Mouse (Mus musculus) forebrain, embryonic 11.5 days (tissue): ENCODE data around the gene Prss41. TPM values are rescaled to one million over a fixed set of nuclear protein-coding genes. Genes with fewer than 3 reads are reported as not detected.
A peak's percentile ranks its signal among the peaks of the same experiment; 100 is the strongest.

ENCODE experiments used
- ATAC-seq: fragments of 200-750 bp; cut with Nextera tagmentation; replicated peaks from 2 replicates; pipeline ENCODE4 v1.8.0; 2017; ENCODE audit warnings: moderate TSS enrichment; ENCODE audit not compliant: low FRiP score
- DNase-seq: peaks from one replicate; pipeline ENCODE4 v3.0.0-alpha.2; 2017; ENCODE audit warnings: low spot score
- H3K27ac ChIP-seq: fragments of 300-500 bp; sonication (generic); 2 replicates; pipeline ENCODE4 v1.5.1; 2014; ENCODE audit warnings: low read depth, low read length
- H3K27me3 ChIP-seq: fragments of 300-500 bp; sonication (generic); 2 replicates; pipeline ENCODE4 v1.6.1; 2014; ENCODE audit warnings: mild to moderate bottlenecking, low read length, mixed read lengths; ENCODE audit not compliant: control insufficient read depth, insufficient read depth
- H3K36me3 ChIP-seq: fragments of 300-500 bp; sonication (generic); 2 replicates; pipeline ENCODE4 v1.6.1; 2014; ENCODE audit warnings: mild to moderate bottlenecking, low read length, moderate library complexity, mixed read lengths; ENCODE audit not compliant: control insufficient read depth, insufficient read depth
- H3K4me1 ChIP-seq: fragments of 300-500 bp; sonication (generic); replicated peaks from 2 replicates; pipeline ENCODE4 v1.6.1; 2014; ENCODE audit warnings: low read length, mixed read lengths; ENCODE audit not compliant: control insufficient read depth, insufficient read depth
- H3K4me2 ChIP-seq: fragments of 300-500 bp; sonication (generic); 2 replicates; pipeline ENCODE4 v1.6.1; 2014; ENCODE audit warnings: low read depth, mild to moderate bottlenecking, low read length, moderate library complexity, mixed read lengths; ENCODE audit not compliant: severe bottlenecking
- H3K4me3 ChIP-seq: fragments of 300-500 bp; sonication (generic); 2 replicates; pipeline ENCODE4 v1.5.1; 2014; ENCODE audit warnings: low read depth, low read length
- H3K9ac ChIP-seq: fragments of 300-500 bp; sonication (generic); 2 replicates; pipeline ENCODE4 v1.6.1; 2014; ENCODE audit warnings: low read length
- H3K9me3 ChIP-seq: fragments of 300-500 bp; sonication (generic); 2 replicates; pipeline ENCODE4 v1.6.1; 2016; ENCODE audit warnings: low read length, mixed read lengths; ENCODE audit not compliant: control insufficient read depth
- WGBS: fragments of 180-500 bp; shearing (Covaris S2); extraction: QIAGEN DNeasy Blood & Tissue Kit; methylation state at CpG from one replicate; pipeline ENCODE4 v1.1.7; 2014; 5-methylcytosine and 5-hydroxymethylcytosine counted together
- polyA plus RNA-seq: library from polyadenylated mRNA; unstranded; fragments of >200 nt; fragmentation: Nextera tagmentation; extraction: Ambion mirVana; gene quantifications from 2 replicates; pipeline ENCODE4 v1.2.1, GENCODE M21; 2014

Gene Prss41
- polyA plus RNA-seq, 1 experiment from 2014 or later: 2.1 TPM

- no peak for ATAC-seq
These were observed 13.9 kb upstream of the Prss41 start for GRCm38 (mm10) chr17:23857913-23858312.

GRCm38 (mm10) chr17:23857193-23857592 lies 13.2 kb upstream of the Prss41 start:
- DNase-seq (no peak), ATAC-seq (no peak)
- H3K27me3 ChIP-seq: no peaks in the 10 kb centered on the region
- H3K27ac ChIP-seq: no peak overlapping the region
- WGBS: 90% methylated on average over 6 of the region's 6 CpGs
- no peaks in the 10 kb centered on the region for H3K36me3 ChIP-seq
- H3K9ac ChIP-seq: no peak overlapping the region
- H3K4me2 ChIP-seq: no peak overlapping the region
- no peaks in the 10 kb centered on the region for H3K9me3 ChIP-seq
- H3K4me3 ChIP-seq: no peak overlapping the region
- H3K4me1 ChIP-seq: no peaks in the 10 kb centered on the region

More at GRCm38 (mm10) chr17:23857913-23858312, 13.9 kb upstream of the Prss41 start:
- Histone ChIP-seq H3K27ac (no peak overlapping the region), H3K27me3 (no peaks in the 10 kb centered on the region), H3K36me3 (no peaks in the 10 kb centered on the region), H3K9me3 (no peaks in the 10 kb centered on the region), H3K4me2 (no peak overlapping the region), H3K4me1 (no peaks in the 10 kb centered on the region), H3K4me3 (no peak overlapping the region), H3K9ac (no peak overlapping the region)
- DNase-seq: no peak
- WGBS: 92% methylated on average over 2 of the region's 2 CpGs

- no peaks in the 10 kb centered on the region for H3K4me1 ChIP-seq
- no peak overlapping the region for H3K9ac ChIP-seq
- no peak overlapping the region for H3K4me2 ChIP-seq
- no peak overlapping the region for H3K27ac ChIP-seq
- no peaks in the 10 kb centered on the region for H3K27me3 ChIP-seq
- H3K9me3 ChIP-seq: no peaks in the 10 kb centered on the region
- no peak overlapping the region for H3K4me3 ChIP-seq
- WGBS: 89% methylated on average over 10 of the region's 10 CpGs
- DNase-seq (no peak), ATAC-seq (no peak)
- H3K36me3 ChIP-seq: no peaks in the 10 kb centered on the region
These were observed 10.3 kb upstream of the Prss41 start for GRCm38 (mm10) chr17:23854229-23854765.

GRCm38 (mm10) chr17:23853292-23853691 lies 9.3 kb upstream of the Prss41 start:
- H3K36me3 ChIP-seq: no peaks in the 10 kb centered on the region
- no peaks in the 10 kb centered on the region for H3K4me1 ChIP-seq
- no peak overlapping the region for H3K9ac ChIP-seq
- ATAC-seq (no peak; the same call in 1 of the 2 replicates), DNase-seq (peak; percentile 75)
- no peak overlapping the region for H3K4me2 ChIP-seq
- H3K27me3 ChIP-seq: no peaks in the 10 kb centered on the region
- no peaks in the 10 kb centered on the region for H3K9me3 ChIP-seq
- 41% methylated on average over 5 of the region's 5 CpGs for WGBS
- H3K27ac ChIP-seq: no peak overlapping the region
- H3K4me3 ChIP-seq: no peak overlapping the region

GRCm38 (mm10) chr17:23850853-23851749 lies 7.1 kb upstream of the Prss41 start:
- DNase-seq (peak; percentile 86), ATAC-seq (0 out of 2 replicates have a peak, but pooled peaks have one; percentile 33)
- H3K4me2 ChIP-seq: no peak overlapping the region
- no peaks in the 10 kb centered on the region for H3K9me3 ChIP-seq
- WGBS: 63% methylated on average over 18 of the region's 19 CpGs
- no peaks in the 10 kb centered on the region for H3K27me3 ChIP-seq
- H3K27ac ChIP-seq: no peak overlapping the region
- no peak overlapping the region for H3K9ac ChIP-seq
- H3K4me1 ChIP-seq: no peaks in the 10 kb centered on the region
- H3K36me3 ChIP-seq: no peaks in the 10 kb centered on the region
- H3K4me3 ChIP-seq: no peak overlapping the region

GRCm38 (mm10) chr17:23850028-23850427 lies 6.1 kb upstream of the Prss41 start:
- no peak overlapping the region for H3K27ac ChIP-seq
- H3K27me3 ChIP-seq: no peaks in the 10 kb centered on the region
- no peaks in the 10 kb centered on the region for H3K36me3 ChIP-seq
- H3K9me3 ChIP-seq: no peaks in the 10 kb centered on the region
- H3K4me3 ChIP-seq: no peak overlapping the region
- 58% methylated on average over 2 of the region's 2 CpGs for WGBS
- no peak for DNase-seq
- H3K4me2 ChIP-seq: no peak overlapping the region
- H3K4me1 ChIP-seq: no peaks in the 10 kb centered on the region
- no peak for ATAC-seq
- no peak overlapping the region for H3K9ac ChIP-seq

GRCm38 (mm10) chr17:23843141-23843811 lies 696 bp downstream of the Prss41 start:
- H3K4me3 ChIP-seq: peak overlapping the region; percentile 14; the same call in 1 of the 2 replicates
- whole genome bisulfite sequencing: 41% methylated on average over 23 of the region's 23 CpGs
- peak; percentile 46 for ATAC-seq
- no peak overlapping the region for H3K27ac ChIP-seq
- H3K36me3 ChIP-seq: no peaks in the 10 kb centered on the region
- no peaks in the 10 kb centered on the region for H3K4me1 ChIP-seq
- no peaks in the 10 kb centered on the region for H3K9me3 ChIP-seq
- H3K4me2 ChIP-seq: peak overlapping the region; percentile 28; the same call in 1 of the 2 replicates
- peak; percentile 67 for DNase-seq
- no peaks in the 10 kb centered on the region for H3K27me3 ChIP-seq
- H3K9ac ChIP-seq: no peak overlapping the region

GRCm38 (mm10) chr17:23841145-23841544 lies 2.8 kb downstream of the Prss41 start:
- WGBS: 29% methylated on average over 4 of the region's 4 CpGs
- Histone ChIP-seq H3K9ac (no peak overlapping the region), H3K36me3 (no peaks in the 10 kb centered on the region), H3K27ac (no peak overlapping the region), H3K4me1 (no peaks in the 10 kb centered on the region), H3K9me3 (no peaks in the 10 kb centered on the region), H3K27me3 (no peaks in the 10 kb centered on the region), H3K4me3 (no peak overlapping the region), H3K4me2 (no peak overlapping the region)
- ATAC-seq: no peak
- DNase-seq: peak; percentile 71
